Mouse (Mus musculus) midbrain, embryonic 15.5 days (tissue): ENCODE data around the gene Plekhg1. TPM values are rescaled to one million over a fixed set of nuclear protein-coding genes. Genes with fewer than 3 reads are reported as not detected.

ENCODE experiments used
- ATAC-seq: fragments of 200-750 bp; cut with Nextera tagmentation; replicated peaks from 2 replicates; pipeline ENCODE4 v1.8.0; 2017; ENCODE audit warnings: moderate TSS enrichment
- H3K27ac ChIP-seq: fragments of 300-500 bp; sonication (generic); 2 replicates; pipeline ENCODE4 v1.5.1; 2015; ENCODE audit warnings: mild to moderate bottlenecking, inconsistent platforms
- H3K27me3 ChIP-seq: fragments of 300-500 bp; sonication (generic); replicated peaks from 2 replicates; pipeline ENCODE4 v1.6.1; 2015; ENCODE audit warnings: inconsistent platforms
- H3K36me3 ChIP-seq: fragments of 300-500 bp; sonication (generic); replicated peaks from 2 replicates; pipeline ENCODE4 v1.6.1; 2015; ENCODE audit warnings: inconsistent platforms
- H3K4me1 ChIP-seq: fragments of 300-500 bp; sonication (generic); 2 replicates; pipeline ENCODE4 v1.6.1; 2015; ENCODE audit warnings: inconsistent platforms
- H3K4me2 ChIP-seq: fragments of 300-500 bp; sonication (generic); 2 replicates; pipeline ENCODE4 v1.6.1; 2015; ENCODE audit warnings: inconsistent platforms, mild to moderate bottlenecking, moderate library complexity
- H3K4me3 ChIP-seq: fragments of 300-500 bp; sonication (generic); 2 replicates; pipeline ENCODE4 v1.5.1; 2015; ENCODE audit warnings: mild to moderate bottlenecking, inconsistent platforms
- H3K9ac ChIP-seq: fragments of 300-500 bp; sonication (generic); 2 replicates; pipeline ENCODE4 v1.6.1; 2015; ENCODE audit warnings: mild to moderate bottlenecking, inconsistent platforms
- H3K9me3 ChIP-seq: fragments of 300-500 bp; sonication (generic); 2 replicates; pipeline ENCODE4 v1.6.1; 2016; ENCODE audit warnings: inconsistent platforms
- WGBS: fragments of 180-500 bp; shearing (Covaris S2); methylation state at CpG from one replicate; pipeline ENCODE4 v1.1.7; 2015; ENCODE audit warnings: mixed read lengths; 5-methylcytosine and 5-hydroxymethylcytosine counted together
- polyA plus RNA-seq: library from polyadenylated mRNA; unstranded; fragments of >200 nt; fragmentation: Nextera tagmentation; extraction: Ambion mirVana; gene quantifications from 2 replicates; pipeline ENCODE4 v1.2.1, GENCODE M21; 2015

Gene Plekhg1
- polyA plus RNA-seq, 1 experiment from 2014 or later = 8.0 TPM

DNA sequence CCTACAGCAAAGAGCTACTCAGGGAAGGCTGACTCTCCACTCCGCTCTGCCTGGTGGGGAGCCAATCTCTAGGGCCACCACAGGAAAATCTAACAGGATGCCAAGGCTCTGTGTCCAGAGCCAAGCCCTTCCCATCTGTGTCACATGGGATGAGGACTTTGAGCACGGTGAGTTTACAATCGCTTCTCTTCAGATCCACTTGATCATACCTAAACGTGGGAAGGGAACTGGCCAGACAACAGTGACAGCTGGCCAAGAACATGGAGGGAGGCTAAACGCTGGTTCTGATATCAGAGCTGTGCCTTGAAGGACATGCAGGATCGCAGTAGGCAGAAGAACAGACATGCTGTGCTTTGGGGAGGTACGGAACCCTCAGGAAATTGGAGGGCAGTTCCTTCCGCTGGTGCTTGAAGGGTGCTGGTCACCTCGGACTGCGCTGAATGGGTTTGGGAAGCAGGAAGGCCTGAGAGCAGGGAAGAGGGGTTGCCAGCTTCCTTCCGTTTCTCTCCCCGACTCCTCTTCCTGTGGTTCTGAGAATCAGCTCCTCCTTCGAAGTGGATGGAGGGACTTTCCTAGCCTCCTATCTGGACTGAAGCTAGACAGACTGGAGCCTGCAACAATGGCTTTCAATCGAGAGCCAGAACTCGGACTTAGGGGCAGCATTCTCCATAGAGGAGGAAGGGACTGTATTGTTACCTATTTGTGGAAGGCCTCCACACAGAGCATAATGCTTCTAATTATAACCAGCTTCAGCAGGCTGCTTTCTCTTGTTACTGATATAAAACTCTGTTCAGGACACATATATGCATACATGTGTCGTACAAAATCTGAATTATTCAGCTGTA lies 21.9 kb upstream of the Plekhg1 start:
- no peaks in the 10 kb centered on the region for H3K9me3 ChIP-seq
- H3K9ac ChIP-seq = no peak overlapping the region
- no peak overlapping the region for H3K27ac ChIP-seq
- no peak overlapping the region for H3K4me2 ChIP-seq
- H3K27me3 ChIP-seq = no peaks in the 10 kb centered on the region
- no peak overlapping the region for H3K4me3 ChIP-seq
- no peaks in the 10 kb centered on the region for H3K36me3 ChIP-seq
- H3K4me1 ChIP-seq = peaks cover 7% of the 10 kb centered on the region; the same call in 1 of the 2 replicates
- 74% methylated on average over 16 of the region's 16 CpGs for WGBS
- 0 out of 2 replicates have a peak, but pooled peaks have one; percentile 30 for ATAC-seq

DNA sequence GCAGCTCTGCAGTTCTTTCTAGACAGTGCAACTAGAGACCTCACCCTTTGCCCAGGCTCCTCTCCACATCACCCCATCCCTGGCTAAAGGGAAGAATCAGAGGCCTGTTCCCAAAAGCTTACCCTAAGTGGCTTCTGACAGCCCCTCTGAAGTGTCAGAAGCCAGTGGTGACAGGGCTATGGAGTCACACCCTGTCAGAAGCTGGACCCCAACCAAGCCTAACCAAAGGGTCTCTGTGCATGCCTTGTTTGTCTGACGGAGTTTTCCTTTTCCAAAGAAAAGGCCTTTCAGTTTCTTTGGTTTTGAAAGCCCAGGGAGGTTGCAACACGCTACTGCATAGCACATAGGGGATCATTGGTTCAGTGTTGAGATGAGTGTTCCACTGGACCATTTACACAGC lies 19.9 kb upstream of the Plekhg1 start:
- no peaks in the 10 kb centered on the region for H3K36me3 ChIP-seq
- no peak overlapping the region for H3K4me3 ChIP-seq
- H3K27me3 ChIP-seq = no peaks in the 10 kb centered on the region
- peaks cover 7% of the 10 kb centered on the region; the same call in 1 of the 2 replicates for H3K4me1 ChIP-seq
- ATAC-seq = no peak
- no peak overlapping the region for H3K9ac ChIP-seq
- H3K4me2 ChIP-seq = no peak overlapping the region
- H3K27ac ChIP-seq = no peak overlapping the region
- 68% methylated on average over 2 of the region's 2 CpGs for WGBS
- no peaks in the 10 kb centered on the region for H3K9me3 ChIP-seq

DNA sequence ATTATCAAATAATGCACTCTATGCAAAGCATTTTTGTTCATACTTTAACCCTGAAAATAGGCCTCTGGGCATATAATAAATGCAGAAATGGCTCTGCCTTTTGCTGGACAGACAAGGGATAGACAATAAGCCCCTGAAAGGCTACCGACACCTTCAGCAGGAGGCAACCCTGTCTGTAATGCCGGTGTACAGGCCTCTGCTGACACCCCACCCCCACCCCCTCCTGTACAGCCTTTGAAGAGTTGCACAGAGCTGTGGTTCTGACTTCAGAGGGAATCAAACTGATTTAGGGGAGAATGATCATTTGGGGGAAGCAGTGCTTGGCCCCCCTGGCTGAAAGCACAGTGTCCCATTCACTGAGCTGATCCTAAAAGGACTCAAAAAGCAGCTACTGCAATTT lies 17.8 kb upstream of the Plekhg1 start:
- no peaks in the 10 kb centered on the region for H3K27me3 ChIP-seq
- peak; percentile 69; the same call in 1 of the 2 replicates for ATAC-seq
- WGBS = 13% methylated on average over 2 of the region's 2 CpGs
- H3K27ac ChIP-seq = no peak overlapping the region
- H3K36me3 ChIP-seq = no peaks in the 10 kb centered on the region
- H3K9ac ChIP-seq = no peak overlapping the region
- peaks cover 7% of the 10 kb centered on the region; the same call in 1 of the 2 replicates for H3K4me1 ChIP-seq
- H3K4me2 ChIP-seq = no peak overlapping the region
- no peaks in the 10 kb centered on the region for H3K9me3 ChIP-seq
- no peak overlapping the region for H3K4me3 ChIP-seq

DNA sequence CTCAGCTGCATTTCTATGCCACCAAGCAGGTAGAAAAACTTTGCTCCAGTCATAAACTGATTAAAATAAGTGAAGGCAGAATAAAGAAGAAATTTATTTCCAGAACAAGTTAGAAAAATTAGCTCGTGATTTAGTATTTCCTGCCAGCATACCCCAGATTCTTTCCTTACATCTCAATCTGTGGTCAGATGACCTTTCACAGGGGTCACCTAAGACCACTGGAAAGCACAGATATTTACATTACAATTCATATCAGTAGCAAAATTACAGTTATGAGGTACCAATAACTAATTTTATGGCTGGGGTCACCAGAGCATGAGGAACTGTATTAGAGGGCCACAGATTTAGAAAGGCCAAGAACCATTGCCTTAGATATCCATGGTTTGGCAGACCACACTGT lies 15.5 kb upstream of the Plekhg1 start:
- Histone ChIP-seq H3K9ac (no peak overlapping the region), H3K9me3 (no peaks in the 10 kb centered on the region), H3K4me1 (peaks cover 7% of the 10 kb centered on the region; the same call in 1 of the 2 replicates), H3K4me2 (no peak overlapping the region), H3K4me3 (no peak overlapping the region), H3K36me3 (no peaks in the 10 kb centered on the region), H3K27me3 (no peaks in the 10 kb centered on the region), H3K27ac (no peak overlapping the region)
- WGBS = 89% methylated on average over 1 of the region's 1 CpGs
- no peak for ATAC-seq

DNA sequence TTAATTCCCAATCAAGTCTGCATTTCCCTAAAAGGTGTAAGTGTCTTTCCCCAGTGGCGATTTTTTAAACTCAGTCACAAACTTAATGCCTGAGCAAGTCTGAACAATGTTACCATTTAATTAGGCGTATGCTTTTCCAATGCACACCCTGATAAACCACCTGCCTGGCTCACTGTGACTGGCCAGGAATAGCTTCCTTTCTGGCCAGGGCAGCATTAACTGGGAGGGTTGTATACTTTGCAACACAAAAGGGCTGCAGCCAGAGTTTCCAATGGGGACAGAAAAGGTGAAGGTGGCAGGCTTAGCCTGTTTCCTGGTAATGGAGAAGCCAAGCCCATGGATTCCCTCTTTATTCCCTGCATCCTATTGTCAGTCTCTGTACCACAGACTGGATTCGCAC lies 10.5 kb upstream of the Plekhg1 start:
- no peak overlapping the region for H3K9ac ChIP-seq
- no peaks in the 10 kb centered on the region for H3K9me3 ChIP-seq
- WGBS = 57% methylated on average over 3 of the region's 3 CpGs
- H3K27ac ChIP-seq = no peak overlapping the region
- no peak for ATAC-seq
- no peak overlapping the region for H3K4me3 ChIP-seq
- H3K4me2 ChIP-seq = no peak overlapping the region
- no peaks in the 10 kb centered on the region for H3K4me1 ChIP-seq
- no peaks in the 10 kb centered on the region for H3K27me3 ChIP-seq
- H3K36me3 ChIP-seq = no peaks in the 10 kb centered on the region

DNA sequence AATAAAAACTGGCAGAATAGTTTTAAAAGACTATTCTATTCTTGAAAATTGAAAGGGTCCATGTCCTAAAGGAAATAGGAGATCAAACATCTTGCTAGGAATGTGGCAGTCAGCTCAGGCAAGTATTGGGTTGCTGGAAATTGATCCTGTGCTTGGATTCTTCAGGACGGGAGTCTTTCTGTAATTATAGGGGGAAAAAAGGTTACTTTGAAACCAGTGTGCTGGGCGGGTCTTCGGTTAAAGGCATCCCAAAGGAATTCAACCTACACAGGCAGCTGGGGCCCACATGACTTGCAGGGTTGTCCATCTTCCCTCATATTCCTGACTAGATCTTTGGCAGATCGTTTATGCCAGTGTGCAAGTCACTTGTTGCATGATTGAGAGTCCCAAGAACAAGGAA lies 9.8 kb upstream of the Plekhg1 start:
- H3K4me1 ChIP-seq = no peaks in the 10 kb centered on the region
- H3K4me3 ChIP-seq = no peak overlapping the region
- no peak overlapping the region for H3K9ac ChIP-seq
- no peak overlapping the region for H3K4me2 ChIP-seq
- WGBS = 56% methylated on average over 4 of the region's 4 CpGs
- no peaks in the 10 kb centered on the region for H3K9me3 ChIP-seq
- H3K27ac ChIP-seq = no peak overlapping the region
- no peaks in the 10 kb centered on the region for H3K36me3 ChIP-seq
- no peaks in the 10 kb centered on the region for H3K27me3 ChIP-seq
- ATAC-seq = no peak

DNA sequence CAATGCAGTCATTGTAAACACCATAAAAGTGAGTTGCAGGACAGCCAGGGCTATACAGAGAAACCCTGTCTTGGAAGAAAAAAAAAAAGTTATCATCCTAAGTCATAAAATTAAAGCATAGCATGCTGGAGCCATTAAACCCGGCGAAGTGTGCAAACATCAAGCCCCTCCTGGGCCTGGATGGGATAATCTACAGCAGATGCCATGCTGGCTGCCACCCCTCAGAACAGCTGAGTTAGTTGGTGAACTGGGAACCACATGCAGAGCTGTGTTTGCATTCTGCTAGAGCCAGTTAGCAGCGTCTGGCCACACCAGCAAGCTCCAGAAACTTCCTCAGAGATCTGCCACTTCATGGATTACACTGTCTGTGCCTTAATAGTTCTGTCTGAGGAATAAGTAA lies 3.1 kb upstream of the Plekhg1 start:
- Histone ChIP-seq H3K9me3 (no peaks in the 10 kb centered on the region), H3K4me3 (no peak overlapping the region), H3K36me3 (no peaks in the 10 kb centered on the region), H3K9ac (no peak overlapping the region), H3K4me2 (no peak overlapping the region), H3K4me1 (peaks cover 15% of the 10 kb centered on the region; the same call in 1 of the 2 replicates), H3K27me3 (peaks cover 3% of the 10 kb centered on the region; the same call in 1 of the 2 replicates), H3K27ac (no peak overlapping the region)
- 71% methylated on average over 3 of the region's 3 CpGs for WGBS
- no peak for ATAC-seq

DNA sequence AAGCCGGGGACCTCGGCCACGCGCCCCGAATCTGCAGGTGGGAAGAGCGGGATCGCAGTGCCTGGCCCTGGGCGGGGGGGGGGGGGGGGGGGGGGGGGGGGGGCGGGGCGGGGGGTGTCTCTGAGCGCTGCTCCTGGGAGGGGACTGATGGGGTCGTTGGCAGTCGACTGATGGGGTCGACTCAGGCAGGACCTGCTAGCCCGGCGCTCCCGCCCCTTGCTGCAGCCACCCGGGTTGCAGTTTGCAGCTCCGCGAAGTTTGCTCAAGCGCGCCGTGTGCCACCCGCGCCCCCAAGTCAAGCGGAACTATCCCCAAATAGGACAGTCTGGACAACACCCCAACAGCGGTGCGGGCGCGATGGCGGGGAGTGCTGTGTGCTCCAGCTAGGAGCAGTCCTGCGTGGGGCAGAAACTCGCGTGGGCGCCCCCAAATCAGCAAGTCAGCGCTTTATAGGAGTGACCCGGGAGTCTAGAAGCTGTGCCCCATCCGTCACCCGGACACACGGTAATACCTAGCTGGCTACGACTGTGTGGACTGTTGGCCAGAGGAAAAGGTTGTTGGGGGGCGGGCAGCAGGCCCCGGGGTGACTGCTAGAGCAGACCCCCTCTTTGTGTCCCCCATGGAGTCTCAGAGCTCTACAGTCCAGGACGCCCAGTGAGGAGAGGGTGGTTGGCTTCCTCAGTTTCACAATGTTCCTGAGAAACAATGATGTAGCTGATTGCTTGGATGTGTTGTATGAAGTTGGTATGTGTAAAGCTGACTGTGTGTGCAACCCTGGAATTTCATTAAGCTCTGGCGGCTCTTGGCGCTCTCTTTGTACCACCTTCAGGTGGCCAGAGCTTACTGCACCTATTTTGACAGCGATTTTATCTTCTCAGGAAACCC lies 582 bp downstream of the Plekhg1 start:
- Histone ChIP-seq H3K36me3 (no peaks in the 10 kb centered on the region), H3K4me1 (peaks cover 15% of the 10 kb centered on the region; the same call in 1 of the 2 replicates), H3K4me2 (peak overlapping the region; percentile 99), H3K27ac (peak overlapping the region; percentile 73), H3K27me3 (peaks cover 3% of the 10 kb centered on the region; the same call in 1 of the 2 replicates), H3K9ac (peak overlapping the region; percentile 58), H3K9me3 (no peaks in the 10 kb centered on the region), H3K4me3 (peak overlapping the region; percentile 66)
- under 1% methylated on average over 36 of the region's 47 CpGs for WGBS
- ATAC-seq = peak; percentile 85

DNA sequence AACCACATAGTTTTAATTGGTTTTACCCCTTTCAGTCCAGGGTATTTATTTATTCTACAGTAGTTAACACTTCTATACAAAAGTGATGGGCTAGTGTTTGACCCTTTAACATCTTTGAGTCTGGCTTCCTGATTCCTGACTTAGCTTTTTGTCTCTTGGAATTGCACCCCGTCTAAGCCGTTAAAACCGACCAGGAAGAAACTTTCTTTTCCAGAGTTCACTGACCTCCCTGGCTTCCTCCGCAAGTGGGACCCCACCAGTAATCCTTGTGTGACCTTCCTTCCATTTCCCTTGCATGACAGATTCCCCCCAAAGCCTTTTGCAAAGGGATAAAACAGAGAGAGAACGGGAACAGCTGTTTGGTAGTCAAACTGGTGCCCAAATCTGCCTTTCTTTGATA lies 1.6 kb downstream of the Plekhg1 start:
- ATAC-seq = no peak
- Histone ChIP-seq H3K4me2 (peak overlapping the region; percentile 99), H3K36me3 (no peaks in the 10 kb centered on the region), H3K27ac (no peak overlapping the region), H3K4me3 (peak overlapping the region; percentile 66), H3K4me1 (peaks cover 15% of the 10 kb centered on the region; the same call in 1 of the 2 replicates), H3K9ac (no peak overlapping the region), H3K27me3 (peaks cover 3% of the 10 kb centered on the region; the same call in 1 of the 2 replicates), H3K9me3 (no peaks in the 10 kb centered on the region)
- WGBS = 3% methylated on average over 5 of the region's 5 CpGs

DNA sequence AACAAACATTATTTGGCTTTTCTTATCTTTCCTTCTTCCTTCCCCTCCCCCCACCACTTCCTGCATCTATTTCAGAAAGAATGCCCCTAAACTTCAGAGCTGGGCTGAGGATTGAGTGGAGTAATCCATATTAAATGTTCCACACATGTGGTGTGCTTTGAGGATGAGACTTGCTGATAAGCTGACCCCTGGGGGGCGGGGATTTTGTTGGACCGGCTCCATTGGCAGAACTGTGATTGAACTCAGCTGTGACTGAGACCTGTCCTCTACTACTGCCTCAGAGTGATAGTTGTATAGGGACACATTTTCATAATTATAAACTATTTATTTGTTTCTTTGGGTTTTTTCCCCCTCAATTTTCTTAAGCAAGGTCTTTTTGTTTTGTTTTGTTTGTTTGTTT lies 2.9 kb downstream of the Plekhg1 start:
- no peak for ATAC-seq
- 41% methylated on average over 2 of the region's 2 CpGs for WGBS
- H3K9ac ChIP-seq = no peak overlapping the region

DNA sequence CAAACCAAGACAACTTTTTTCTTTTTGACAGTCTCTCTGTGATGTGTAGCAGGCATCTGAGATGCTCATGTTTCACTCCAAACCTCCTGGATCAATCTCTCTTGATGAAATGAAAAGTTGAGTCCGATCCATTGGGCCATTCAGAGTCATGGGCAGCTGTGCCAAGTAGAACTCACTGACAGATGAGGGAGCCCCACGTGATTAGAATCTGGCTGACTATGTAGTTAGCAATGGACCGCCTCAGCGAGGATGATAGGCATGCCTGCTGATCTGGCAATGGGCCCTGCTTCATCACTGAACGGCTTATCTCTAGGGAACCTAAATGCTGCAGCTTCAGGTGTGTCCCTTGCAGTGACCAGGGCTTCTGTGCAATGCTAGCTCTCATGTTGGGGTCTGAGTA lies 3.7 kb downstream of the Plekhg1 start:
- Histone ChIP-seq H3K4me3 (no peak overlapping the region), H3K27me3 (peaks cover 3% of the 10 kb centered on the region; the same call in 1 of the 2 replicates), H3K4me1 (peaks cover 15% of the 10 kb centered on the region; the same call in 1 of the 2 replicates), H3K9ac (no peak overlapping the region), H3K4me2 (no peak overlapping the region), H3K36me3 (no peaks in the 10 kb centered on the region), H3K27ac (no peak overlapping the region), H3K9me3 (no peaks in the 10 kb centered on the region)
- WGBS = 80% methylated on average over 5 of the region's 5 CpGs
- no peak for ATAC-seq

More for the DNA sequence above, 2.9 kb downstream of the Plekhg1 start:
- H3K4me3 ChIP-seq = no peak overlapping the region
- peaks cover 3% of the 10 kb centered on the region; the same call in 1 of the 2 replicates for H3K27me3 ChIP-seq
- H3K4me1 ChIP-seq = peaks cover 15% of the 10 kb centered on the region; the same call in 1 of the 2 replicates
- no peaks in the 10 kb centered on the region for H3K9me3 ChIP-seq
- no peak overlapping the region for H3K27ac ChIP-seq
- no peak overlapping the region for H3K4me2 ChIP-seq
- H3K36me3 ChIP-seq = no peaks in the 10 kb centered on the region
